In the genomic region with DNA sequence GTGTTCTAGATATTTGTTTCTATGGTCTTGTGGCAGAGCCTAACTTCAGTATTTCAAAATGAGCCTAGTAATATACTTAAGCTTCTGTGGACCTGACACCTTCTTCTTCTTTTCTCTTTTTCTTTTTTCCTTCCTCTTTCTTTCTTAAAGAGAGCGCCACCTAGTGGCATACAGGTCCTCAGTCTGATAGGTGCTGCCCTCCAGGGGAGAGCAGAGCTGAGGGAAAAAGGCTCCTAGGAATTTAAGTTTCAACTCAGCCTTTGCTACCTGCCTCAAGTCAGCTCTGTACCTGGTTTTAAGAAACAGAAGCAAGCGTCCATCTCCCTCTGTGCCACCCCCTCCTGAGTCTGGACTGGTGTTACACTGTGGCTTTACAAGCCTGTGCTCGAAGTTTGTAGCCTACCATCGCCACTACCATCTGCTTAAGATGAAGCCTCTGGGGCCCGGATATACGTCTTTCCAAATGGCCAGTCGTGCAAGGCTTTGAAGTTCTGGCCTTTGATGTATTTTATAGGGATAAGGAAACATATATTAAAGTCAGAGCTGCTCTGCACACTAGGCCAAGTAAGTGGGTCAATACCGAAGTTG, we compare ENCODE assay signal across 9 mouse cellular contexts.
DNase-seq lines count a peak whose midpoint lies in the region; ATAC-seq and TF ChIP-seq lines count a peak whose summit lies in the region.
"Had no signal": no experiment of that assay in that cellular context is flagged by ENCODE, and none has a peak within 500 bp of the region (broad histone marks: within the 10 kb centered on the region; RNA-seq: fewer than 3 reads in every experiment).

No protein-coding gene starts in this region.

- WGBS in hindbrain, postnatal 0 days: 57% methylated on average over 8 of the region's 8 CpGs
- 58% methylated on average over 8 of the region's 8 CpGs for WGBS in hindbrain, embryonic 13.5 days
- 58% methylated on average over 8 of the region's 8 CpGs for WGBS in bone marrow, adult 2 months
- 55% methylated on average over 8 of the region's 8 CpGs for WGBS in liver, postnatal 0 days (ENCODE audit: insufficient replicate concordance)

- H3K27me3 ChIP-seq in hindbrain, postnatal 0 days (ENCODE audit: insufficient read depth, low read length): no peaks in the 10 kb centered on the region
- H3K27me3 ChIP-seq in hindbrain, embryonic 13.5 days: no peaks in the 10 kb centered on the region
- H3K27me3 ChIP-seq in ES-Bruce4 (ENCODE audit: control insufficient read depth, insufficient read depth, low read length, poor library complexity, severe bottlenecking): no peaks in the 10 kb centered on the region
- no peaks in the 10 kb centered on the region for H3K27me3 ChIP-seq in liver, postnatal 0 days (ENCODE audit: insufficient read depth, low read length)

- peaks cover 3% of the 10 kb centered on the region for H3K4me1 ChIP-seq in hindbrain, postnatal 0 days (ENCODE audit: insufficient read depth, low read length)
- H3K4me1 ChIP-seq in hindbrain, embryonic 13.5 days (replicated peaks): peaks cover 13% of the 10 kb centered on the region
- H3K4me1 ChIP-seq in ES-Bruce4 (ENCODE audit: control insufficient read depth, insufficient read depth, low read length): no peaks in the 10 kb centered on the region
- no peaks in the 10 kb centered on the region for H3K4me1 ChIP-seq in bone marrow, adult 2 months (ENCODE audit: control insufficient read depth, insufficient read depth, low read length)
- H3K4me1 ChIP-seq in liver, postnatal 0 days (ENCODE audit: insufficient read depth): no peaks in the 10 kb centered on the region

- no peak for TF ChIP-seq POLR2A in ES-Bruce4 (IDR thresholded peaks at IDR 0.05; ENCODE audit: insufficient read depth, low read length)
- no peak for TF ChIP-seq POLR2A in bone marrow, adult 2 months (IDR thresholded peaks at IDR 0.05; ENCODE audit: borderline replicate concordance, control insufficient read depth, low read depth, low read length)

- 0 out of 2 replicates have a peak, but pooled peaks have one; percentile 37 for ATAC-seq in hindbrain, postnatal 0 days
- ATAC-seq in hindbrain, embryonic 13.5 days (ENCODE audit: low FRiP score): no peak
- ATAC-seq in liver, postnatal 0 days: no peak

- H3K9me3 ChIP-seq in hindbrain, postnatal 0 days (ENCODE audit: low read length): no peaks in the 10 kb centered on the region
- no peaks in the 10 kb centered on the region for H3K9me3 ChIP-seq in hindbrain, embryonic 13.5 days
- H3K9me3 ChIP-seq in ES-Bruce4 (replicated peaks; ENCODE audit: control insufficient read depth, insufficient read depth, low read length, poor library complexity, severe bottlenecking): no peaks in the 10 kb centered on the region
- H3K9me3 ChIP-seq in liver, postnatal 0 days (ENCODE audit: low read length): no peaks in the 10 kb centered on the region
- H3K9me3 ChIP-seq: embryonic facial prominence, embryonic 13.5 days had no signal

- H3K4me2 ChIP-seq in hindbrain, postnatal 0 days (ENCODE audit: low read depth, low read length): no peak overlapping the region
- H3K4me2 ChIP-seq in hindbrain, embryonic 13.5 days: no peak overlapping the region
- H3K4me2 ChIP-seq in liver, postnatal 0 days (ENCODE audit: low read depth, low read length): no peak overlapping the region
- H3K4me2 ChIP-seq: embryonic facial prominence, embryonic 13.5 days had no signal

- no peaks in the 10 kb centered on the region for H3K36me3 ChIP-seq in hindbrain, postnatal 0 days (ENCODE audit: insufficient read depth, low read length)
- no peaks in the 10 kb centered on the region for H3K36me3 ChIP-seq in hindbrain, embryonic 13.5 days
- H3K36me3 ChIP-seq in ES-Bruce4 (ENCODE audit: control insufficient read depth, insufficient read depth, low read length, poor library complexity, severe bottlenecking): no peaks in the 10 kb centered on the region
- H3K36me3 ChIP-seq in liver, postnatal 0 days (replicated peaks; ENCODE audit: insufficient read depth, low read length): no peaks in the 10 kb centered on the region
- H3K36me3 ChIP-seq: embryonic facial prominence, embryonic 13.5 days had no signal

- DNase-seq in hindbrain, postnatal 0 days (ENCODE audit: low spot score): peak; percentile 70
- DNase-seq in hindlimb bud, embryonic 11.5 days (ENCODE audit: extremely low spot score, low read depth, low spot score): peak; percentile 50
- peak; percentile 20 for DNase-seq in liver, postnatal 0 days
- DNase-seq in yolk sac, embryonic 10.5 days (ENCODE audit: low spot score): peak; percentile 21
- DNase-seq in spleen, postnatal 14 days (ENCODE audit: low spot score in 2 of 2): no peak

- peak; percentile 81 for TF ChIP-seq CTCF in hindbrain, postnatal 0 days (IDR thresholded peaks at IDR 0.05; ENCODE audit: low read depth)
- peak; percentile 73 for TF ChIP-seq CTCF in ES-Bruce4 (IDR thresholded peaks at IDR 0.05; ENCODE audit: low read depth, low read length)
- TF ChIP-seq CTCF in bone marrow, adult 2 months (IDR thresholded peaks at IDR 0.05; ENCODE audit: control insufficient read depth, insufficient read depth, low read length): 0 out of 2 replicates have a peak, but pooled peaks have one; percentile 18
- TF ChIP-seq CTCF in liver, postnatal 0 days (IDR thresholded peaks at IDR 0.05; ENCODE audit: low read depth): peak; percentile 75

- TF ChIP-seq EP300 in ES-Bruce4 (IDR thresholded peaks at IDR 0.05; ENCODE audit: insufficient read depth, low read depth, low read length): no peak
- TF ChIP-seq EP300 in liver, postnatal 0 days (IDR thresholded peaks at IDR 0.05; ENCODE audit: low read depth): no peak

- H3K9ac ChIP-seq in hindbrain, postnatal 0 days (replicated peaks; ENCODE audit: low read length): no peak overlapping the region
- no peak overlapping the region for H3K9ac ChIP-seq in hindbrain, embryonic 13.5 days
- H3K9ac ChIP-seq in ES-Bruce4 (ENCODE audit: low read depth, poor library complexity, severe bottlenecking): no peak overlapping the region
- no peak overlapping the region for H3K9ac ChIP-seq in liver, postnatal 0 days (replicated peaks)
- H3K9ac ChIP-seq: embryonic facial prominence, embryonic 13.5 days had no signal

- H3K27ac ChIP-seq in hindbrain, postnatal 0 days: no peak overlapping the region
- H3K27ac ChIP-seq in hindbrain, embryonic 13.5 days: no peak overlapping the region
- no peak overlapping the region for H3K27ac ChIP-seq in ES-Bruce4 (ENCODE audit: insufficient read depth, low read length)
- H3K27ac ChIP-seq in bone marrow, adult 2 months (ENCODE audit: control insufficient read depth, insufficient read depth, low read depth, low read length, poor library complexity): no peak overlapping the region
- H3K27ac ChIP-seq in liver, postnatal 0 days (ENCODE audit: low read depth): no peak overlapping the region
- H3K27ac ChIP-seq: embryonic facial prominence, embryonic 13.5 days had no signal

- H3K4me3 ChIP-seq in hindbrain, postnatal 0 days (ENCODE audit: low read length): no peak overlapping the region
- no peak overlapping the region for H3K4me3 ChIP-seq in hindbrain, embryonic 13.5 days
- no peak overlapping the region for H3K4me3 ChIP-seq in ES-Bruce4 (ENCODE audit: low read depth, low read length)
- no peak overlapping the region for H3K4me3 ChIP-seq in bone marrow, adult 2 months (replicated peaks; ENCODE audit: control insufficient read depth, low read depth, low read length)
- H3K4me3 ChIP-seq in liver, postnatal 0 days (ENCODE audit: low read depth, low read length): no peak overlapping the region
- H3K4me3 ChIP-seq: embryonic facial prominence, embryonic 13.5 days had no signal

Comparison
In these comparisons a context has a peak if more than half of its experiments do, and no peak if none do; other contexts are left out.
1. DNase-seq: peak in hindbrain, postnatal 0 days (single experiment), hindlimb bud, embryonic 11.5 days (single experiment), liver, postnatal 0 days (single experiment) and yolk sac, embryonic 10.5 days (single experiment); none in spleen, postnatal 14 days (0 of 2).
2. CTCF ChIP-seq: peak in every context shown above with its lines; median percentile 81 in hindbrain, postnatal 0 days; 75 in liver, postnatal 0 days; 73 in ES-Bruce4; 18 in bone marrow, adult 2 months.